Mouse (Mus musculus) E14TG2a.4 (cell line): ENCODE measurements around the gene Clptm1.

Experiments used
- CTCF ChIP-seq: conservative IDR thresholded peaks from 2 replicates; pipeline ENCODE4 v1.5.1; 2014; ENCODE audit warnings: low read length
- NANOG ChIP-seq: IDR thresholded peaks from 2 replicates; pipeline ENCODE4 v1.6.1; 2014; ENCODE audit warnings: borderline replicate concordance, low read length, mixed read lengths
- POU5F1 ChIP-seq: IDR thresholded peaks from 2 replicates; pipeline ENCODE4 v1.6.1; 2014; ENCODE audit warnings: low read length, borderline replicate concordance

DNA sequence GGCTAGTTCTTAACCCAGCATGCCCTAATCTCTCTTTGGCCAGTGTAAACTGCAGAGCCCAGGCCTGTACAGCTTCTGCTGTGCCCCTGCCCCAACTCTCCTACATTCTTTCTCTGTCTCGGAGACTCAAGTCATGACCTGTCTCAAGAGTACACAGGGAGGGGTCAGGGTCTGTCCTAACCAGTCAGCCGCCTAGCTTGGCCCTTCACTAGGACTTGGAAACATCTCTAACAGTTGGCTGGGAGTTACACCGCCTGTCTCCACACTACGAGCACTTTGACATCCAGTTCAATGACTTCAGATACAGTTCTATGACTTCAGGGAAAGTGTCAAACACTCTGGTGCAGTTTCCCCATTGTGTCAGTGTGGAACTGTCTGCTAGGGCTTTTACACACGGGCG lies 26.6 kb upstream of the Clptm1 start:
- no peak for TF ChIP-seq POU5F1
- no peak for TF ChIP-seq CTCF
- TF ChIP-seq NANOG, result no peak
